Mouse (Mus musculus): ENCODE measurements around the gene Appbp2. TPM values are rescaled to one million over a fixed set of nuclear protein-coding genes. Genes with fewer than 3 reads are reported as not detected.

The Appbp2 gene
- polyA plus RNA-seq, 1 experiment: 8.5 TPM

- H3ac ChIP-seq (ENCODE audit: control insufficient read depth, insufficient read length): no peak overlapping the region
- TF ChIP-seq MYOD1 (IDR thresholded peaks at IDR 0.05; ENCODE audit: control insufficient read depth in 1 of 3, insufficient read length in 2 of 3, low read depth in 2 of 3): no peak
- no peak for TF ChIP-seq TCF12 (IDR thresholded peaks at IDR 0.05; ENCODE audit: insufficient read depth, poor library complexity, severe bottlenecking)
- TF ChIP-seq MAX (IDR thresholded peaks at IDR 0.05; ENCODE audit: low read depth): no peak
- TF ChIP-seq CEBPB (IDR thresholded peaks at IDR 0.05; ENCODE audit: insufficient read depth, poor library complexity, severe bottlenecking): no peak
- no peak for TF ChIP-seq SRF (IDR thresholded peaks at IDR 0.05; ENCODE audit: control insufficient read depth, insufficient read length, low read depth)
- no peak for TF ChIP-seq E2F4 (IDR thresholded peaks at IDR 0.05; ENCODE audit: insufficient read depth)
- TF ChIP-seq USF1 (IDR thresholded peaks at IDR 0.05; ENCODE audit: low read depth): no peak
- no peak for TF ChIP-seq TCF3 (IDR thresholded peaks at IDR 0.05; ENCODE audit: insufficient read length, low read depth)
- TF ChIP-seq POLR2AphosphoS2 (IDR thresholded peaks at IDR 0.05; ENCODE audit: insufficient read length, low read depth): no peak
- no peak for TF ChIP-seq POLR2A (IDR thresholded peaks at IDR 0.05; ENCODE audit: insufficient read length, low read depth)
- TF ChIP-seq REST (IDR thresholded peaks at IDR 0.05; ENCODE audit: insufficient read depth, insufficient read length): no peak
- no peak for TF ChIP-seq MYOG (IDR thresholded peaks at IDR 0.05; ENCODE audit: control insufficient read depth in 1 of 3, insufficient read depth in 1 of 3, insufficient read length in 2 of 3, low read depth in 2 of 3)
- H3K27me3 ChIP-seq (ENCODE audit: control insufficient read depth, insufficient read depth, insufficient read length): no peaks in the 10 kb centered on the region
- H3K36me3 ChIP-seq (ENCODE audit: control insufficient read depth, insufficient read depth): no peaks in the 10 kb centered on the region
- H3K79me2 ChIP-seq (ENCODE audit: control insufficient read depth, insufficient read depth): no peaks in the 10 kb centered on the region
- no peak overlapping the region for H3K4me2 ChIP-seq (ENCODE audit: low read depth)
- H3K4me3 ChIP-seq: no peak overlapping the region
These were observed 18.1 kb upstream of the Appbp2 start for GRCm38 (mm10) chr11:85253006-85253405.

GRCm38 (mm10) chr11:85251955-85252354, 17.0 kb upstream of the Appbp2 start:
- no peaks in the 10 kb centered on the region for H3K79me2 ChIP-seq (ENCODE audit: control insufficient read depth, insufficient read depth)
- no peak overlapping the region for H3K4me3 ChIP-seq
- H3K27me3 ChIP-seq (ENCODE audit: control insufficient read depth, insufficient read depth, insufficient read length): no peaks in the 10 kb centered on the region
- no peak overlapping the region for H3K4me2 ChIP-seq (ENCODE audit: low read depth)
- no peak overlapping the region for H3ac ChIP-seq (ENCODE audit: control insufficient read depth, insufficient read length)
- no peak for TF ChIP-seq REST (IDR thresholded peaks at IDR 0.05; ENCODE audit: insufficient read depth, insufficient read length)
- no peak for TF ChIP-seq E2F4 (IDR thresholded peaks at IDR 0.05; ENCODE audit: insufficient read depth)
- no peak for TF ChIP-seq SRF (IDR thresholded peaks at IDR 0.05; ENCODE audit: control insufficient read depth, insufficient read length, low read depth)
- no peak for TF ChIP-seq CEBPB (IDR thresholded peaks at IDR 0.05; ENCODE audit: insufficient read depth, poor library complexity, severe bottlenecking)
- no peak for TF ChIP-seq MAX (IDR thresholded peaks at IDR 0.05; ENCODE audit: low read depth)
- no peaks in the 10 kb centered on the region for H3K36me3 ChIP-seq (ENCODE audit: control insufficient read depth, insufficient read depth)

GRCm38 (mm10) chr11:85250467-85250866, 15.5 kb upstream of the Appbp2 start:
- TF ChIP-seq MYOG (IDR thresholded peaks at IDR 0.05; ENCODE audit: control insufficient read depth in 1 of 3, insufficient read depth in 1 of 3, insufficient read length in 2 of 3, low read depth in 2 of 3) (no peak), USF1 (IDR thresholded peaks at IDR 0.05; ENCODE audit: low read depth) (no peak), TCF3 (IDR thresholded peaks at IDR 0.05; ENCODE audit: insufficient read length, low read depth) (no peak), MAX (IDR thresholded peaks at IDR 0.05; ENCODE audit: low read depth) (no peak), POLR2AphosphoS2 (IDR thresholded peaks at IDR 0.05; ENCODE audit: insufficient read length, low read depth) (no peak), MYOD1 (IDR thresholded peaks at IDR 0.05; ENCODE audit: control insufficient read depth in 1 of 3, insufficient read length in 2 of 3, low read depth in 2 of 3) (no peak), REST (IDR thresholded peaks at IDR 0.05; ENCODE audit: insufficient read depth, insufficient read length) (no peak), CEBPB (IDR thresholded peaks at IDR 0.05; ENCODE audit: insufficient read depth, poor library complexity, severe bottlenecking) (no peak), SRF (IDR thresholded peaks at IDR 0.05; ENCODE audit: control insufficient read depth, insufficient read length, low read depth) (no peak), TCF12 (IDR thresholded peaks at IDR 0.05; ENCODE audit: insufficient read depth, poor library complexity, severe bottlenecking) (no peak), POLR2A (IDR thresholded peaks at IDR 0.05; ENCODE audit: insufficient read length, low read depth) (no peak), E2F4 (IDR thresholded peaks at IDR 0.05; ENCODE audit: insufficient read depth) (no peak)
- H3K79me2 ChIP-seq (ENCODE audit: control insufficient read depth, insufficient read depth): no peaks in the 10 kb centered on the region
- H3K4me2 ChIP-seq (ENCODE audit: low read depth): no peak overlapping the region
- H3K4me3 ChIP-seq: no peak overlapping the region
- H3ac ChIP-seq (ENCODE audit: control insufficient read depth, insufficient read length): no peak overlapping the region
- no peaks in the 10 kb centered on the region for H3K27me3 ChIP-seq (ENCODE audit: control insufficient read depth, insufficient read depth, insufficient read length)
- no peaks in the 10 kb centered on the region for H3K36me3 ChIP-seq (ENCODE audit: control insufficient read depth, insufficient read depth)

GRCm38 (mm10) chr11:85249338-85249737, 14.4 kb upstream of the Appbp2 start:
- Histone ChIP-seq H3ac (ENCODE audit: control insufficient read depth, insufficient read length) (no peak overlapping the region), H3K4me3 (no peak overlapping the region), H3K79me2 (ENCODE audit: control insufficient read depth, insufficient read depth) (no peaks in the 10 kb centered on the region), H3K27me3 (ENCODE audit: control insufficient read depth, insufficient read depth, insufficient read length) (no peaks in the 10 kb centered on the region), H3K36me3 (ENCODE audit: control insufficient read depth, insufficient read depth) (no peaks in the 10 kb centered on the region), H3K4me2 (ENCODE audit: low read depth) (no peak overlapping the region)
- TF ChIP-seq CEBPB (IDR thresholded peaks at IDR 0.05; ENCODE audit: insufficient read depth, poor library complexity, severe bottlenecking) (no peak), MYOG (IDR thresholded peaks at IDR 0.05; ENCODE audit: control insufficient read depth in 1 of 3, insufficient read depth in 1 of 3, insufficient read length in 2 of 3, low read depth in 2 of 3) (no peak), POLR2AphosphoS2 (IDR thresholded peaks at IDR 0.05; ENCODE audit: insufficient read length, low read depth) (no peak), REST (IDR thresholded peaks at IDR 0.05; ENCODE audit: insufficient read depth, insufficient read length) (no peak), POLR2A (IDR thresholded peaks at IDR 0.05; ENCODE audit: insufficient read length, low read depth) (no peak), TCF3 (IDR thresholded peaks at IDR 0.05; ENCODE audit: insufficient read length, low read depth) (no peak), USF1 (IDR thresholded peaks at IDR 0.05; ENCODE audit: low read depth) (no peak), SRF (IDR thresholded peaks at IDR 0.05; ENCODE audit: control insufficient read depth, insufficient read length, low read depth) (no peak), TCF12 (IDR thresholded peaks at IDR 0.05; ENCODE audit: insufficient read depth, poor library complexity, severe bottlenecking) (no peak), E2F4 (IDR thresholded peaks at IDR 0.05; ENCODE audit: insufficient read depth) (no peak), MYOD1 (IDR thresholded peaks at IDR 0.05; ENCODE audit: control insufficient read depth in 1 of 3, insufficient read length in 2 of 3, low read depth in 2 of 3) (no peak), MAX (IDR thresholded peaks at IDR 0.05; ENCODE audit: low read depth) (no peak)

- Histone ChIP-seq H3K4me3 (no peak overlapping the region), H3ac (ENCODE audit: control insufficient read depth, insufficient read length) (no peak overlapping the region), H3K27me3 (ENCODE audit: control insufficient read depth, insufficient read depth, insufficient read length) (no peaks in the 10 kb centered on the region), H3K36me3 (ENCODE audit: control insufficient read depth, insufficient read depth) (no peaks in the 10 kb centered on the region), H3K79me2 (ENCODE audit: control insufficient read depth, insufficient read depth) (no peaks in the 10 kb centered on the region), H3K4me2 (ENCODE audit: low read depth) (no peak overlapping the region)
- TF ChIP-seq CEBPB (IDR thresholded peaks at IDR 0.05; ENCODE audit: insufficient read depth, poor library complexity, severe bottlenecking) (no peak), MYOD1 (IDR thresholded peaks at IDR 0.05; ENCODE audit: control insufficient read depth in 1 of 3, insufficient read length in 2 of 3, low read depth in 2 of 3) (no peak), SRF (IDR thresholded peaks at IDR 0.05; ENCODE audit: control insufficient read depth, insufficient read length, low read depth) (no peak), TCF3 (IDR thresholded peaks at IDR 0.05; ENCODE audit: insufficient read length, low read depth) (no peak), POLR2A (IDR thresholded peaks at IDR 0.05; ENCODE audit: insufficient read length, low read depth) (no peak), MAX (IDR thresholded peaks at IDR 0.05; ENCODE audit: low read depth) (no peak), POLR2AphosphoS2 (IDR thresholded peaks at IDR 0.05; ENCODE audit: insufficient read length, low read depth) (no peak), REST (IDR thresholded peaks at IDR 0.05; ENCODE audit: insufficient read depth, insufficient read length) (no peak), USF1 (IDR thresholded peaks at IDR 0.05; ENCODE audit: low read depth) (no peak), E2F4 (IDR thresholded peaks at IDR 0.05; ENCODE audit: insufficient read depth) (no peak), MYOG (IDR thresholded peaks at IDR 0.05; ENCODE audit: control insufficient read depth in 1 of 3, insufficient read depth in 1 of 3, insufficient read length in 2 of 3, low read depth in 2 of 3) (no peak), TCF12 (IDR thresholded peaks at IDR 0.05; ENCODE audit: insufficient read depth, poor library complexity, severe bottlenecking) (no peak)
These were observed 13.2 kb upstream of the Appbp2 start for GRCm38 (mm10) chr11:85248151-85248550.
